Mouse (Mus musculus) thymus, postnatal 36 days (tissue): ENCODE data around the gene Cdk5.

Experiments used
- DNase-seq, 2 experiments: peaks; one replicate each; pipeline ENCODE4 v3.0.0; 2022; ENCODE audit warnings: mixed read lengths in 2 of 2

The Cdk5 gene

GRCm38 (mm10) chr5:24373807-24374206, 49.5 kb downstream of the Cdk5 start:
- no peak for DNase-seq

GRCm38 (mm10) chr5:24369767-24370166, 53.6 kb downstream of the Cdk5 start:
- DNase-seq = no peak
